Mouse (Mus musculus) embryo, embryonic 10 days (tissue): ENCODE measurements around the gene Gm6020.
"Not testable (repeated sequence)": the region's sequence is repeated elsewhere in the genome, so short reads cannot be mapped to it uniquely, and the experiment has no call there.

Experiments used
- DNase-seq: peaks from one replicate; pipeline ENCODE4 v3.0.0-alpha.2; 2015; ENCODE audit warnings: low spot score

The Gm6020 gene

GRCm38 (mm10) chr19:61183590-61183989 lies at the start of gene Gm6020:
Gene Gm6020, plus strand, starts transcription at chr19:61183890.
- not testable (repeated sequence) for DNase-seq

- no peak for DNase-seq
Observed at GRCm38 (mm10) chr19:61138655-61139054, 45.0 kb upstream of the Gm6020 start.

GRCm38 (mm10) chr19:61140342-61141206 lies 43.1 kb upstream of the Gm6020 start, which contains the start of gene Zfp950:
Gene Zfp950, minus strand, starts transcription at chr19:61140840.
- DNase-seq, result peak; percentile 93

- DNase-seq, result no peak
Observed at GRCm38 (mm10) chr19:61141299-61141698, 42.4 kb upstream of the Gm6020 start.

GRCm38 (mm10) chr19:61151372-61151700 lies 32.4 kb upstream of the Gm6020 start:
- peak; percentile 53 for DNase-seq

GRCm38 (mm10) chr19:61151701-61152420 lies 31.8 kb upstream of the Gm6020 start:
- peak; percentile 47 for DNase-seq

- DNase-seq, result peak; percentile 26
Observed at GRCm38 (mm10) chr19:61175756-61176324, 7.8 kb upstream of the Gm6020 start, which contains the start of gene Gm7102. Gene Gm7102, minus strand, starts transcription at chr19:61176309.

GRCm38 (mm10) chr19:61199316-61199715 lies 15.6 kb downstream of the Gm6020 start:
- DNase-seq, result peak; percentile 95

- DNase-seq, result peak; percentile 5
Observed at GRCm38 (mm10) chr19:61199836-61200235, 16.1 kb downstream of the Gm6020 start.

GRCm38 (mm10) chr19:61207506-61207905 lies 23.8 kb downstream of the Gm6020 start:
- not testable (repeated sequence) for DNase-seq

GRCm38 (mm10) chr19:61223706-61224328 lies 40.1 kb downstream of the Gm6020 start:
- DNase-seq, result peak; percentile 35

GRCm38 (mm10) chr19:61224678-61225525 lies 41.2 kb downstream of the Gm6020 start:
- peak; percentile 25 for DNase-seq

- peak; percentile 95 for DNase-seq
Observed at GRCm38 (mm10) chr19:61225526-61226400, 42.1 kb downstream of the Gm6020 start.

- peak; percentile 75 for DNase-seq
Observed at GRCm38 (mm10) chr19:61226401-61226927, 42.8 kb downstream of the Gm6020 start.

- DNase-seq, result peak; percentile 95
Observed at GRCm38 (mm10) chr19:61226928-61227854, 43.5 kb downstream of the Gm6020 start.

- peak; percentile 43 for DNase-seq
Observed at GRCm38 (mm10) chr19:61227941-61228701, 44.4 kb downstream of the Gm6020 start, which contains the start of gene Csf2ra. Gene Csf2ra, minus strand, starts transcription at chr19:61228429.
